Mouse (Mus musculus) left cerebral cortex, adult 2 months (tissue): ENCODE results near the gene Olfr1128. TPM values are rescaled to one million over a fixed set of nuclear protein-coding genes. Genes with fewer than 3 reads are reported as not detected.
A peak's percentile ranks its signal among the peaks of the same experiment; 100 is the strongest.
"Not testable (repeated sequence)": the region's sequence is repeated elsewhere in the genome, so short reads cannot be mapped to it uniquely, and the experiment has no call there.

ENCODE experiments used
- DNase-seq, 2 experiments: peaks; one replicate each; pipeline ENCODE4 v3.0.0; 2021 to 2022; ENCODE audit warnings: low spot score in 2 of 2, mixed read lengths in 1 of 2; ENCODE audit errors: extremely low spot score in 1 of 2
- H3K27ac ChIP-seq: fragments of 200-600 bp; 2 replicates; pipeline ENCODE4 v1.8.1; 2022
- H3K4me3 ChIP-seq: fragments of 200-600 bp; 2 replicates; pipeline ENCODE4 v1.8.1; 2022
- CTCF ChIP-seq: fragments of 200-600 bp; IDR thresholded peaks from 2 replicates; pipeline ENCODE4 v1.8.1; 2022; ENCODE audit warnings: antibody characterized with exemption, mild to moderate bottlenecking, moderate library complexity
- intact Hi-C: fragments of 180-260 bp; cut with DNase I; formaldehyde crosslinking; loops from one replicate; pipeline ENCODE4 v1.15.1; 2025
- long read RNA-seq, 2 experiments: library from polyadenylated mRNA; stranded (forward); transcript quantifications; one replicate each; pipeline ENCODE4 v2.0.0; 2021; ENCODE audit warnings: borderline mapping rate in 2 of 2
- total RNA-seq, 2 experiments: library from RNA; stranded (reverse); gene quantifications; 2 replicates each; pipeline ENCODE4 v1.2.3; 2021

Gene Olfr1128
- not detected for total RNA-seq
- long read RNA-seq, experiment 1 = 0 reads
- long read RNA-seq, experiment 2 = 0 reads

- TF ChIP-seq CTCF = no peak
- intact Hi-C loops = no loop called here
- no peak for DNase-seq
- H3K4me3 ChIP-seq = no peak within 1 kb of the TSS
- H3K27ac ChIP-seq = no peak within 1 kb of the TSS
Measured at GRCm38 (mm10) chr2:87545442-87545841, at the start of gene Olfr1128. TSS of gene Olfr1128 (minus strand) at chr2:87545542.

- H3K4me3 ChIP-seq = not testable (repeated sequence)
Measured at GRCm38 (mm10) chr2:87573602-87574001, 28.3 kb upstream of the Olfr1128 start, which contains the start of gene Olfr1129. TSS of gene Olfr1129 (plus strand) at chr2:87573902.

GRCm38 (mm10) chr2:87534826-87535225, 10.5 kb downstream of the Olfr1128 start:
- intact Hi-C loops = no loop called here
- no peak overlapping the region for H3K27ac ChIP-seq
- no peak for DNase-seq
- TF ChIP-seq CTCF = no peak
- no peak overlapping the region for H3K4me3 ChIP-seq

More at GRCm38 (mm10) chr2:87573602-87574001, 28.3 kb upstream of the Olfr1128 start, which contains the start of gene Olfr1129:
- intact Hi-C loops, DNase-seq, H3K27ac ChIP-seq: not testable (repeated sequence)

GRCm38 (mm10) chr2:87531496-87531895, 13.8 kb downstream of the Olfr1128 start, which contains the start of gene Olfr153:
TSS of gene Olfr153 (plus strand) at chr2:87531796.
- intact Hi-C loops = no loop called here
- no peak within 1 kb of the TSS for H3K27ac ChIP-seq
- TF ChIP-seq CTCF = no peak
- H3K4me3 ChIP-seq = no peak within 1 kb of the TSS
- DNase-seq = no peak

GRCm38 (mm10) chr2:87525899-87526616, 19.3 kb downstream of the Olfr1128 start:
- intact Hi-C loops, H3K27ac ChIP-seq: not testable (repeated sequence)
- H3K4me3 ChIP-seq = peak overlapping the region; percentile 27; the same call in 1 of the 2 replicates
- DNase-seq = peak; percentile 7 to 13

GRCm38 (mm10) chr2:87520651-87521050, 24.7 kb downstream of the Olfr1128 start:
- Histone ChIP-seq H3K27ac (no peak overlapping the region), H3K4me3 (no peak overlapping the region)
- intact Hi-C loops = no loop called here
- TF ChIP-seq CTCF = no peak
- no peak for DNase-seq

- Histone ChIP-seq H3K4me3 (no peak overlapping the region), H3K27ac (no peak overlapping the region)
- no peak for DNase-seq
- no peak for TF ChIP-seq CTCF
- intact Hi-C loops = no loop called here
Measured at GRCm38 (mm10) chr2:87516581-87516980, 28.8 kb downstream of the Olfr1128 start.

- no peak overlapping the region for H3K27ac ChIP-seq
- intact Hi-C loops = no loop called here
- H3K4me3 ChIP-seq = no peak overlapping the region
- no peak for TF ChIP-seq CTCF
- DNase-seq = no peak
Measured at GRCm38 (mm10) chr2:87515457-87516060, 29.8 kb downstream of the Olfr1128 start.

GRCm38 (mm10) chr2:87515046-87515445, 30.3 kb downstream of the Olfr1128 start:
- no peak overlapping the region for H3K4me3 ChIP-seq
- H3K27ac ChIP-seq = no peak overlapping the region
- TF ChIP-seq CTCF = no peak
- DNase-seq = no peak
- intact Hi-C loops = no loop called here

- intact Hi-C loops = no loop called here
- TF ChIP-seq CTCF = no peak
- H3K4me3 ChIP-seq = no peak within 1 kb of the TSS
- H3K27ac ChIP-seq = no peak within 1 kb of the TSS
- no peak for DNase-seq
Measured at GRCm38 (mm10) chr2:87506265-87506664, 39.1 kb downstream of the Olfr1128 start, which contains the start of gene Pramel6. TSS of gene Pramel6 (plus strand) at chr2:87506565.

- DNase-seq, H3K4me3 ChIP-seq, H3K27ac ChIP-seq, intact Hi-C loops: not testable (repeated sequence)
Measured at GRCm38 (mm10) chr2:87496993-87497392, 48.3 kb downstream of the Olfr1128 start, which contains the start of gene Pramel7. TSS of gene Pramel7 (minus strand) at chr2:87497093.

Other genes starting within 250 kb of the Olfr1128 start
- not detected for gene Olfr1118, start 238.0 kb downstream of the Olfr1128 start, total RNA-seq
- not detected for gene Olfr1120, start 190.7 kb downstream of the Olfr1128 start, total RNA-seq
- gene Olfr1121, start 175.6 kb downstream of the Olfr1128 start, total RNA-seq = not detected
- under 1 TPM in 1 of 2 experiments, not detected in 1; 0.11 TPM for gene Olfr1122, start 159.7 kb downstream of the Olfr1128 start, total RNA-seq
- gene Olfr1123, start 128.9 kb downstream of the Olfr1128 start, total RNA-seq = not detected
- not detected for gene Olfr1124, start 115.3 kb downstream of the Olfr1128 start, total RNA-seq
- not detected for gene Olfr1126, start 91.6 kb downstream of the Olfr1128 start, total RNA-seq
- not detected for gene Pramel7, start 48.4 kb downstream of the Olfr1128 start, total RNA-seq
- not detected for gene Pramel6, start 39.0 kb downstream of the Olfr1128 start, total RNA-seq
- under 1 TPM in 1 of 2 experiments, not detected in 1; 0.37 TPM for gene Olfr153, start 13.7 kb downstream of the Olfr1128 start, total RNA-seq
- gene Olfr1129, start 28.4 kb upstream of the Olfr1128 start, total RNA-seq = not detected
- not detected for gene Olfr1130, start 60.7 kb upstream of the Olfr1128 start, total RNA-seq
- not detected for gene Olfr1131, start 81.6 kb upstream of the Olfr1128 start, total RNA-seq
- not detected for gene Olfr1132, start 92.0 kb upstream of the Olfr1128 start, total RNA-seq
- gene Olfr1133, start 101.8 kb upstream of the Olfr1128 start, total RNA-seq = not detected
- not detected for gene Olfr1134, start 112.9 kb upstream of the Olfr1128 start, total RNA-seq
- gene Olfr1135, start 128.1 kb upstream of the Olfr1128 start, total RNA-seq = not detected
- not detected for gene Olfr1136, start 148.4 kb upstream of the Olfr1128 start, total RNA-seq
- gene Olfr1137, start 167.6 kb upstream of the Olfr1128 start, total RNA-seq = not detected
- gene Olfr1138, start 194.4 kb upstream of the Olfr1128 start, total RNA-seq = not detected
- not detected for gene Olfr1140, start 198.2 kb upstream of the Olfr1128 start, total RNA-seq
- gene Olfr1141, start 208.4 kb upstream of the Olfr1128 start, total RNA-seq = not detected
- gene Olfr152, start 233.9 kb upstream of the Olfr1128 start, total RNA-seq = not detected